Mouse (Mus musculus): ENCODE measurements around the gene Afmid.

DNA sequence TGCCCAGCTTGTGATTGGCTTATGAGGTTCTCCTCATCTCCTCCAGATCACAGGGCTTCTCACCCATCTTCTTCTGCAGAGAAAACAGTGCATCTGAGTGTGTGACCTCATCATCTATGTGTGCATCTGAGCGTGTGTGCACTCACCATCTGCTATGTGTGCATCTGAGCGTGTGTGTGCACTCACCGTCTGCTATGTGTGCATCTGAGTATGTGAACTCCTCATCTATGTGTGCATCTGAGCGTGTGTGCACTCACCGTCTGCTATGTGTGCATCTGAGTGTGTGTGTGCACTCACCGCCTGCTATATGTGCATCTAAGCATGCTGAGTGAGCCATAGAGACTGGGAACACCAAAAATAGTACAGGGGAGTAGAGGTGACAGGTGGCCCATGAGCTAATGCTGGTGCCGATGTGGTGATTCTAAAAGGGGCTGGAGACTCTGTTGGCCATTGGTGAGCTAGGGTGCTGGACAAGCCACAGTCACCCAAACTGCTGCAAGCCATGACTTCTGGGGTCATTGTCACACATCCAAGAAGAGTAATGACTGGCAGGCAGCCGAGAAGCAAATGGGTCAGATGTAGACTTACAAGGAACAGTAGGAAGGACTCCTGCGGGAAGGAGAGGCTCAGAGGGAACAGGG is 54.7 kb downstream of the Afmid start:
- TF ChIP-seq EP300 (IDR thresholded peaks at IDR 0.05): no peak
- no peak for TF ChIP-seq CTCF (IDR thresholded peaks at IDR 0.05)

Measured in lung, postnatal 0 days (tissue).